Mouse (Mus musculus): ENCODE results near the gene Maml3. TPM values are rescaled to one million over a fixed set of nuclear protein-coding genes. Genes with fewer than 3 reads are reported as not detected.

The Maml3 gene
- polyA plus RNA-seq, 1 experiment from 2014 or later, result 5.2 TPM

- no peak overlapping the region for H3K4me3 ChIP-seq (replicated peaks)
- no peaks in the 10 kb centered on the region for H3K36me3 ChIP-seq
- H3K4me1 ChIP-seq, result 0 out of 2 replicates have a peak, but pooled peaks cover 9% of the 10 kb centered on the region
- H3K27ac ChIP-seq, result no peak overlapping the region
- H3K9ac ChIP-seq, result no peak overlapping the region
- no peak for ATAC-seq (ENCODE audit: insufficient read depth, low FRiP score, low read depth)
- H3K9me3 ChIP-seq, result no peaks in the 10 kb centered on the region
- H3K4me2 ChIP-seq, result no peak overlapping the region
- WGBS, result 42% methylated on average over 8 of the region's 8 CpGs
- H3K27me3 ChIP-seq (replicated peaks), result no peaks in the 10 kb centered on the region
Measured at GRCm38 (mm10) chr3:52061472-52062388, 43.1 kb downstream of the Maml3 start.

GRCm38 (mm10) chr3:52060886-52061285, 44.0 kb downstream of the Maml3 start:
- Histone ChIP-seq H3K9ac (no peak overlapping the region), H3K27me3 (replicated peaks) (no peaks in the 10 kb centered on the region), H3K4me2 (no peak overlapping the region), H3K27ac (no peak overlapping the region), H3K36me3 (no peaks in the 10 kb centered on the region), H3K4me1 (0 out of 2 replicates have a peak, but pooled peaks cover 9% of the 10 kb centered on the region), H3K9me3 (no peaks in the 10 kb centered on the region), H3K4me3 (replicated peaks) (no peak overlapping the region)
- no peak for ATAC-seq (ENCODE audit: insufficient read depth, low FRiP score, low read depth)
- WGBS, result 89% methylated on average over 7 of the region's 7 CpGs

- no peak overlapping the region for H3K9ac ChIP-seq
- peaks cover 4% of the 10 kb centered on the region for H3K4me1 ChIP-seq
- no peaks in the 10 kb centered on the region for H3K36me3 ChIP-seq
- H3K9me3 ChIP-seq, result no peaks in the 10 kb centered on the region
- no peak for ATAC-seq (ENCODE audit: insufficient read depth, low FRiP score, low read depth)
- H3K27ac ChIP-seq, result no peak overlapping the region
- H3K27me3 ChIP-seq (replicated peaks), result no peaks in the 10 kb centered on the region
- H3K4me3 ChIP-seq (replicated peaks), result no peak overlapping the region
- 63% methylated on average over 2 of the region's 2 CpGs for WGBS
- H3K4me2 ChIP-seq, result no peak overlapping the region
Measured at GRCm38 (mm10) chr3:52051801-52052200, 53.1 kb downstream of the Maml3 start.

- no peak overlapping the region for H3K4me3 ChIP-seq (replicated peaks)
- ATAC-seq (ENCODE audit: insufficient read depth, low FRiP score, low read depth), result no peak
- H3K9me3 ChIP-seq, result no peaks in the 10 kb centered on the region
- no peak overlapping the region for H3K4me2 ChIP-seq
- peak overlapping the region; percentile 95; the same call in 1 of the 2 replicates for H3K27ac ChIP-seq
- no peaks in the 10 kb centered on the region for H3K27me3 ChIP-seq (replicated peaks)
- H3K36me3 ChIP-seq, result no peaks in the 10 kb centered on the region
- H3K9ac ChIP-seq, result no peak overlapping the region
- 70% methylated on average over 14 of the region's 14 CpGs for WGBS
- H3K4me1 ChIP-seq, result peaks cover 30% of the 10 kb centered on the region
Measured at GRCm38 (mm10) chr3:52048082-52048481, 56.8 kb downstream of the Maml3 start.

GRCm38 (mm10) chr3:52047537-52047936, 57.3 kb downstream of the Maml3 start:
- H3K36me3 ChIP-seq, result no peaks in the 10 kb centered on the region

GRCm38 (mm10) chr3:52046895-52047372, 57.9 kb downstream of the Maml3 start:
- Histone ChIP-seq H3K4me1 (peaks cover 30% of the 10 kb centered on the region), H3K27ac (peak overlapping the region; percentile 95), H3K9me3 (no peaks in the 10 kb centered on the region), H3K9ac (no peak overlapping the region), H3K36me3 (no peaks in the 10 kb centered on the region), H3K4me3 (replicated peaks) (peak overlapping the region; percentile 31), H3K4me2 (peak overlapping the region; percentile 61), H3K27me3 (replicated peaks) (no peaks in the 10 kb centered on the region)
- ATAC-seq (ENCODE audit: insufficient read depth, low FRiP score, low read depth), result peak; percentile 83
- WGBS, result under 1% methylated on average over 13 of the region's 13 CpGs

More at GRCm38 (mm10) chr3:52047537-52047936, 57.3 kb downstream of the Maml3 start:
- Histone ChIP-seq H3K27ac (peak overlapping the region; percentile 95), H3K4me1 (peaks cover 30% of the 10 kb centered on the region), H3K4me2 (peak overlapping the region; percentile 61), H3K9ac (no peak overlapping the region), H3K4me3 (replicated peaks) (no peak overlapping the region), H3K27me3 (replicated peaks) (no peaks in the 10 kb centered on the region), H3K9me3 (no peaks in the 10 kb centered on the region)
- ATAC-seq (ENCODE audit: insufficient read depth, low FRiP score, low read depth), result no peak
- 69% methylated on average over 8 of the region's 8 CpGs for WGBS

- ATAC-seq (ENCODE audit: insufficient read depth, low FRiP score, low read depth), result peak; percentile 84
- H3K4me2 ChIP-seq, result peak overlapping the region; percentile 61
- WGBS, result 7% methylated on average over 20 of the region's 20 CpGs
Measured at GRCm38 (mm10) chr3:52046027-52046700, 58.7 kb downstream of the Maml3 start.

GRCm38 (mm10) chr3:52045221-52045641, 59.6 kb downstream of the Maml3 start:
- 25% methylated on average over 6 of the region's 6 CpGs for WGBS
- H3K27ac ChIP-seq, result peak overlapping the region; percentile 95
- H3K36me3 ChIP-seq, result no peaks in the 10 kb centered on the region
- no peaks in the 10 kb centered on the region for H3K27me3 ChIP-seq (replicated peaks)
- no peak for ATAC-seq (ENCODE audit: insufficient read depth, low FRiP score, low read depth)
- H3K4me2 ChIP-seq, result peak overlapping the region; percentile 61
- no peak overlapping the region for H3K4me3 ChIP-seq (replicated peaks)
- no peaks in the 10 kb centered on the region for H3K9me3 ChIP-seq
- H3K9ac ChIP-seq, result no peak overlapping the region
- H3K4me1 ChIP-seq, result peaks cover 30% of the 10 kb centered on the region

More at GRCm38 (mm10) chr3:52046027-52046700, 58.7 kb downstream of the Maml3 start:
- H3K36me3 ChIP-seq, result no peaks in the 10 kb centered on the region
- no peaks in the 10 kb centered on the region for H3K9me3 ChIP-seq
- H3K9ac ChIP-seq, result no peak overlapping the region
- H3K4me3 ChIP-seq (replicated peaks), result peak overlapping the region; percentile 31
- H3K4me1 ChIP-seq, result peaks cover 30% of the 10 kb centered on the region
- H3K27me3 ChIP-seq (replicated peaks), result no peaks in the 10 kb centered on the region
- H3K27ac ChIP-seq, result peak overlapping the region; percentile 95

GRCm38 (mm10) chr3:52044651-52045050, 60.2 kb downstream of the Maml3 start:
- H3K4me3 ChIP-seq (replicated peaks), result peak overlapping the region; percentile 4; the same call in 1 of the 2 replicates
- H3K9me3 ChIP-seq, result no peaks in the 10 kb centered on the region
- H3K27ac ChIP-seq, result peak overlapping the region; percentile 74
- H3K27me3 ChIP-seq (replicated peaks), result no peaks in the 10 kb centered on the region
- peak overlapping the region; percentile 61 for H3K4me2 ChIP-seq
- ATAC-seq (ENCODE audit: insufficient read depth, low FRiP score, low read depth), result no peak
- H3K4me1 ChIP-seq, result peaks cover 30% of the 10 kb centered on the region
- H3K9ac ChIP-seq, result peak overlapping the region; percentile 13; the same call in 1 of the 2 replicates
- no peaks in the 10 kb centered on the region for H3K36me3 ChIP-seq
- WGBS, result 21% methylated on average over 14 of the region's 14 CpGs

- ATAC-seq (ENCODE audit: insufficient read depth, low FRiP score, low read depth), result no peak
- H3K27me3 ChIP-seq (replicated peaks), result no peaks in the 10 kb centered on the region
- WGBS, result 53% methylated on average over 4 of the region's 4 CpGs
- peaks cover 30% of the 10 kb centered on the region for H3K4me1 ChIP-seq
- no peak overlapping the region for H3K4me2 ChIP-seq
- peak overlapping the region; percentile 74 for H3K27ac ChIP-seq
- H3K9me3 ChIP-seq, result no peaks in the 10 kb centered on the region
- H3K9ac ChIP-seq, result no peak overlapping the region
- no peak overlapping the region for H3K4me3 ChIP-seq (replicated peaks)
- no peaks in the 10 kb centered on the region for H3K36me3 ChIP-seq
Measured at GRCm38 (mm10) chr3:52043847-52044246, 61.0 kb downstream of the Maml3 start.

- Histone ChIP-seq H3K27ac (no peak overlapping the region), H3K4me3 (replicated peaks) (no peak overlapping the region), H3K9me3 (no peaks in the 10 kb centered on the region), H3K4me2 (no peak overlapping the region), H3K4me1 (peaks cover 30% of the 10 kb centered on the region), H3K9ac (no peak overlapping the region), H3K36me3 (no peaks in the 10 kb centered on the region), H3K27me3 (replicated peaks) (no peaks in the 10 kb centered on the region)
- ATAC-seq (ENCODE audit: insufficient read depth, low FRiP score, low read depth), result no peak
- 78% methylated on average over 3 of the region's 3 CpGs for WGBS
Measured at GRCm38 (mm10) chr3:52042680-52043079, 62.2 kb downstream of the Maml3 start.
